Mouse (Mus musculus): ENCODE results near the gene Egfr. TPM values are rescaled to one million over a fixed set of nuclear protein-coding genes. Genes with fewer than 3 reads are reported as not detected.

Egfr gene
- polyA plus RNA-seq, 1 experiment from 2014 or later = 2.6 TPM

DNA sequence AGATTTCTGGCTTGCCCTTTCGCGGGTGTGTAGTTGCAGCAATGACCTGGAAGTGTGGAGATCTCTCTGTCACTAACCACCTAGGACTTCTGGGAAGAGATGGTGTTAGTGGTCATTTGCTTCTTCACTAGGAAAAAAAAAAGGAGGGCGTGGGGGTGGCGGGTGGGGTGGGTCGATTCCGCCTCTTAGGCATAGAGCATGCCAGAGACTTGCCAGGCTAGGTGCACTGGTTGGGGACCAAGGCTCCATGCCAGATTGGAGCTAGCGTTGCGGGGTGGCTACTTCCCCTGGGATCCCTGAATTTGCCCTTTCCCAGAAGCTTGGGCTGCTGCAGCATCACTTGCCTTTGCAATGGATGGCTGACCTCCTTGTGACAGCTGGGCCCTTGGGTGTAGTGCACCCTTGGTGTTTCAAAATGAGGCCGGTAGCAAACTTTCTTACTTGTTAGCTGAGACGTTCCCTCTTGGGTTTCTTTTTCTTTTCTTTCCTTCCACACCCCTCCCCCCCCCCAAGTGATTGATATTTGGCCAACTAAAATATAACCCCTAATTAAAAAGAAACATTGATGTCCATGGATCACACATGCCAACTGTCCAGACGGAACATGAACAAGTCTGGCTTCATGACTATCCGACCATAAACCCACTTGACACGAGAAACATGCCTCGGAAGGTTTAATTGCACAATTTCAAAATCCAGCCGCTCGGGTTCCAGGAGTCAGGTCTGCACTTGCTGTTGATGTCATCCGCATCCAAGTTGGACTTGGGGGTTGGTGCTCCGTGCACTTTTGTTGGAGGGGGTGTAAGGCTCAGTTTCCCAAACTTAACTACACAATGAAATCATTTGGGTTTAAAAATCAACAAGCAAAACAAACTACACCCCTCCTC is 1.4 kb downstream of the Egfr start:
- Histone ChIP-seq H3K9me3 (replicated peaks) (no peaks in the 10 kb centered on the region), H3K27me3 (replicated peaks) (peaks cover 48% of the 10 kb centered on the region), H3K27ac (ENCODE audit: poor library complexity, severe bottlenecking) (no peak overlapping the region), H3K4me3 (peak overlapping the region; percentile 67), H3K36me3 (no peaks in the 10 kb centered on the region), H3K4me1 (replicated peaks) (no peaks in the 10 kb centered on the region; the same call in 1 of the 2 replicates), H3K9ac (no peak overlapping the region), H3K4me2 (peak overlapping the region; percentile 87)
- no peak for ATAC-seq (ENCODE audit: insufficient number of reproducible peaks, low FRiP score)
- 38% methylated on average over 18 of the region's 18 CpGs for WGBS

- Histone ChIP-seq H3K4me2 (no peak overlapping the region), H3K27me3 (replicated peaks) (peaks cover 7% of the 10 kb centered on the region), H3K9me3 (replicated peaks) (no peaks in the 10 kb centered on the region), H3K4me3 (no peak overlapping the region), H3K9ac (no peak overlapping the region), H3K36me3 (no peaks in the 10 kb centered on the region), H3K27ac (ENCODE audit: poor library complexity, severe bottlenecking) (no peak overlapping the region), H3K4me1 (replicated peaks) (no peaks in the 10 kb centered on the region)
- WGBS = 66% methylated on average over 6 of the region's 6 CpGs
- no peak for ATAC-seq (ENCODE audit: insufficient number of reproducible peaks, low FRiP score)
Measured at GRCm38 (mm10) chr11:16759930-16760329, 7.9 kb downstream of the Egfr start.

- Histone ChIP-seq H3K4me2 (no peak overlapping the region), H3K9me3 (replicated peaks) (no peaks in the 10 kb centered on the region), H3K36me3 (no peaks in the 10 kb centered on the region), H3K4me3 (no peak overlapping the region), H3K9ac (no peak overlapping the region), H3K27ac (ENCODE audit: poor library complexity, severe bottlenecking) (no peak overlapping the region), H3K27me3 (replicated peaks) (peaks cover 5% of the 10 kb centered on the region), H3K4me1 (replicated peaks) (no peaks in the 10 kb centered on the region)
- no peak for ATAC-seq (ENCODE audit: insufficient number of reproducible peaks, low FRiP score)
- 73% methylated on average over 2 of the region's 2 CpGs for WGBS
Measured at GRCm38 (mm10) chr11:16761184-16761583, 9.2 kb downstream of the Egfr start.

DNA sequence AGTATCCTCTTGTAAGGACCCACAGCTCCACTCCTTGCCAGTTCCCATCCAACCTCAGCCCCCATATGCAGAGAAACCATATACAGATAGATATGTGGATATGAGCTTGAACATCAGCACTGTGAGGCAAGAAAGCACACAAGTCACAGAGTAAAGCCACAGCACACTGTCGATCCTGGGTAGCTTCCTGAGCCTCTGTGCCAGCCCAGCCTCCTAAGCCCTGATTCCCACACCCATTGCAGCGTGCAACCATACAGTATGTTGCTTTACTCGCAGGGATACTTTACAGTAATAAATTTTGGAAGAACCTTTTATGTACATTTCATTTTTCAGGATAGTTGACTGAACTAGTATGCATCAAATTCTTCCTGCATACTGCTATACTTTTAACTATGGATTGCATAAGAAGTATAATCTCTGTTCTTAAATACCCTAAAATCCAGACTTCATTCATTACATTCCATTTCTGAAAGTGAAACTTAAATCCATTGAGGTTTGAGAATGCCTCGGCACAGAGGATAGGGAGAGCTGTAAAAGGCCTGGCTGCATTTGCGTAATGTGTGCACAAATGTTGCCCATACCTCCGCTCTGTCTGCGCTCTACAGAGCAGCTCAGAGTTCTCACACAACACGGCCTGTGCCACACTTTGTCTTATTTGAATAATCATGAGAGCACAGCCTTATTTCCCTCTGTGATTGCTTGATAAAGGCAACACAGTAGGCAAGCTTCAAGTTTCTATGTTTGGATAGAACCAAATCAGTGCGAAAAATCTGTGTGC is 14.2 kb downstream of the Egfr start:
- Histone ChIP-seq H3K4me3 (no peak overlapping the region), H3K27me3 (replicated peaks) (0 out of 2 replicates have a peak, but pooled peaks cover 5% of the 10 kb centered on the region), H3K4me2 (no peak overlapping the region), H3K36me3 (no peaks in the 10 kb centered on the region), H3K4me1 (replicated peaks) (peaks cover 7% of the 10 kb centered on the region), H3K9ac (no peak overlapping the region), H3K27ac (ENCODE audit: poor library complexity, severe bottlenecking) (no peak overlapping the region), H3K9me3 (replicated peaks) (no peaks in the 10 kb centered on the region)
- no peak for ATAC-seq (ENCODE audit: insufficient number of reproducible peaks, low FRiP score)
- 71% methylated on average over 9 of the region's 9 CpGs for WGBS

DNA sequence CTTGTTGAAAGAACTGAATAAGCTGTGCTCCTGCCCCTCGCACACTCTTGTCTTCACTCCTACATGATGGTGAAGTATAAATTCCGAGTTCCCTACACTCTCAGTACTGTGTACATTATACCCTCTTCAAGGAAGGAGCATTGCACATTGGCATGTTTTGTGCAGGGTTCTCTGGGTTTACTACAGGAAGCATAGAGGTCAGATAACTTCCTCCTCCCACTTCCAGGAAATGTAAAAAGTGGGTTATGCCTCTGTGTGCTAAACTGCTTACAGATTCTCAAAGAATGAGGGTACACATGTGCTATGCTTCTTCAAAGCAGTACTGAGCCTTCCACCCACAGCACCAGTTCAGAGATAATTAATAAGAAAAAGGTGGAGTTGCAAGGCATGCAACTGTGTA is 16.0 kb downstream of the Egfr start:
- H3K4me3 ChIP-seq = no peak overlapping the region
- 0 out of 2 replicates have a peak, but pooled peaks cover 5% of the 10 kb centered on the region for H3K27me3 ChIP-seq (replicated peaks)
- WGBS = 87% methylated on average over 2 of the region's 2 CpGs
- peaks cover 11% of the 10 kb centered on the region for H3K4me1 ChIP-seq (replicated peaks)
- H3K9me3 ChIP-seq (replicated peaks) = no peaks in the 10 kb centered on the region
- H3K27ac ChIP-seq (ENCODE audit: poor library complexity, severe bottlenecking) = no peak overlapping the region
- H3K36me3 ChIP-seq = no peaks in the 10 kb centered on the region
- no peak for ATAC-seq (ENCODE audit: insufficient number of reproducible peaks, low FRiP score)
- no peak overlapping the region for H3K9ac ChIP-seq
- no peak overlapping the region for H3K4me2 ChIP-seq

GRCm38 (mm10) chr11:16769276-16769675 is 17.3 kb downstream of the Egfr start:
- no peaks in the 10 kb centered on the region for H3K9me3 ChIP-seq (replicated peaks)
- no peak overlapping the region for H3K9ac ChIP-seq
- H3K4me1 ChIP-seq (replicated peaks) = peaks cover 13% of the 10 kb centered on the region
- no peak overlapping the region for H3K4me3 ChIP-seq
- H3K4me2 ChIP-seq = no peak overlapping the region
- 0 out of 2 replicates have a peak, but pooled peaks cover 8% of the 10 kb centered on the region for H3K27me3 ChIP-seq (replicated peaks)
- no peaks in the 10 kb centered on the region for H3K36me3 ChIP-seq
- 85% methylated on average over 4 of the region's 4 CpGs for WGBS
- H3K27ac ChIP-seq (ENCODE audit: poor library complexity, severe bottlenecking) = no peak overlapping the region
- no peak for ATAC-seq (ENCODE audit: insufficient number of reproducible peaks, low FRiP score)

DNA sequence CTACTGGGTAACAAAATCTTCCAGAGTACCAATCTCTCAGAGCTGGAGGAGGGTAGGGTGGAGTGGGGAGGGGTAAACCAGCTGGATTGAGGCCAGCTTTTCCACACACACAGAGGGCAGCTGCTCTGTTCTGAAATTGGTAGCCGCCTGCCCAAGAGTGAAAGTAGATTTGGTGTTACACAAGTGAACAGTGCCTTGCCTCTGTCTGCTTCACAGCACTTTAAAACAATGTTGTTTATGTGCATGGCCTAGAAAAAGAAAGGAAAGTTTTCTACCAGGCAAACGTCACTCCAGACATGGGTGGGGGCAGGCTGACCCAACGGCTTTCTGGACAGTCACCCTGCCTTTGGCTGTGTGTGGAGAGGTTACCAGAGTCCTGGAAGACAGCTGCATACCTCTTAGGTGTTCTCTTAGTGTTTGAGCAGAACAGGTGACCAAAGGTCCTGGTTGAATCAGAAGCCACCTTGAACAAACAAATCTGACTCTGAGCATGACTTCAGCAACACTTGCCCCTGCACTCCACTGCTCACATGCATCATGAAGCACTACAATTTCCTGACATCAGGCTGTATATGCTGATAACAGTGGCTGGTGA is 17.8 kb downstream of the Egfr start:
- Histone ChIP-seq H3K9me3 (replicated peaks) (no peaks in the 10 kb centered on the region), H3K36me3 (no peaks in the 10 kb centered on the region), H3K9ac (no peak overlapping the region), H3K4me1 (replicated peaks) (peaks cover 13% of the 10 kb centered on the region), H3K4me3 (no peak overlapping the region), H3K27ac (ENCODE audit: poor library complexity, severe bottlenecking) (no peak overlapping the region; the same call in 1 of the 2 replicates), H3K4me2 (no peak overlapping the region), H3K27me3 (replicated peaks) (0 out of 2 replicates have a peak, but pooled peaks cover 8% of the 10 kb centered on the region)
- ATAC-seq (ENCODE audit: insufficient number of reproducible peaks, low FRiP score) = no peak
- WGBS = 62% methylated on average over 3 of the region's 3 CpGs

GRCm38 (mm10) chr11:16770966-16771365 is 19.0 kb downstream of the Egfr start:
- no peak for ATAC-seq (ENCODE audit: insufficient number of reproducible peaks, low FRiP score)
- H3K4me1 ChIP-seq (replicated peaks) = peaks cover 15% of the 10 kb centered on the region
- H3K27me3 ChIP-seq (replicated peaks) = 0 out of 2 replicates have a peak, but pooled peaks cover 8% of the 10 kb centered on the region
- H3K9ac ChIP-seq = no peak overlapping the region
- H3K4me3 ChIP-seq = no peak overlapping the region
- H3K36me3 ChIP-seq = no peaks in the 10 kb centered on the region
- H3K9me3 ChIP-seq (replicated peaks) = no peaks in the 10 kb centered on the region
- no peak overlapping the region for H3K27ac ChIP-seq (ENCODE audit: poor library complexity, severe bottlenecking)
- no peak overlapping the region for H3K4me2 ChIP-seq
- WGBS = 55% methylated on average over 4 of the region's 4 CpGs

DNA sequence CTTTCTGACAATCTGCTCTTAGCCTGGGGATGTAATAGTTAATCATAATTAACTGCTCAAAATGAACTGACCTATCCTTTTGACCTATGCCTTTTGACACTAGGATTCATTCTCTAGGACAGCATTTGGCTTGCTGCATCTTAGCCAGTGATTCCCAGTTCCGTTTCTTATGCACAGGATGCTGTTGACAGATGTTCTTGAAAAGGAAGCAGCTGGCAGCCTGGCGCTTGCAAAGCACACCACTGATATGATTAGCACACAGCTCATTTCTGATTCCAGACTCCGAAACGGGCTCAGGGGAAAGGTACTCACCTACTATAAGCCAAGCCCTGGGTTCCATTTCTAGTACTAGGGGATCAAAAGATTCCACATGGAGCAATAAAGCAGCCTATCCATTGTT is 20.7 kb downstream of the Egfr start:
- no peak for ATAC-seq (ENCODE audit: insufficient number of reproducible peaks, low FRiP score)
- WGBS = 4% methylated on average over 4 of the region's 4 CpGs
- no peaks in the 10 kb centered on the region for H3K36me3 ChIP-seq
- H3K27ac ChIP-seq (ENCODE audit: poor library complexity, severe bottlenecking) = no peak overlapping the region
- no peak overlapping the region for H3K4me2 ChIP-seq
- 0 out of 2 replicates have a peak, but pooled peaks cover 8% of the 10 kb centered on the region for H3K27me3 ChIP-seq (replicated peaks)
- H3K9me3 ChIP-seq (replicated peaks) = no peaks in the 10 kb centered on the region
- H3K4me1 ChIP-seq (replicated peaks) = peaks cover 17% of the 10 kb centered on the region
- no peak overlapping the region for H3K4me3 ChIP-seq
- H3K9ac ChIP-seq = no peak overlapping the region

DNA sequence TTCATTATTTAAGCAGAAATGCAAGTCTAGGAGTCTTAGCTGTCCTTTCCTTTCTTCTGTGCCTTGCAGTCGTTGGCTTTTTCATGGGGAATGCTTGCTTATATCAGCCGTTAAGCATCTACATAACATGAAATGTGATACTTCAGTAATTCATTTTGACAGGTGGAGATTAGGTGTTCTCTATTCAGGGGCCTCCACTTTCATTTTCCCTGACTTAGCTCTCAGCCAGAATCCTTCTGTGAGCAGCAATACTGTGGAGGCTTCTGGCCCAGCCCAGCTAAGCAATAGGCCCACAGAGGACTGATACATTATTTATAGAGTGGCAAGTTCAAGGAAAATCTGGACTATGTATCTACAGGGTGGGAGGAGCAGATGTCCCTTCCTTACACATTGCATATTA is 25.0 kb downstream of the Egfr start:
- no peak overlapping the region for H3K4me3 ChIP-seq
- 60% methylated on average over 2 of the region's 2 CpGs for WGBS

DNA sequence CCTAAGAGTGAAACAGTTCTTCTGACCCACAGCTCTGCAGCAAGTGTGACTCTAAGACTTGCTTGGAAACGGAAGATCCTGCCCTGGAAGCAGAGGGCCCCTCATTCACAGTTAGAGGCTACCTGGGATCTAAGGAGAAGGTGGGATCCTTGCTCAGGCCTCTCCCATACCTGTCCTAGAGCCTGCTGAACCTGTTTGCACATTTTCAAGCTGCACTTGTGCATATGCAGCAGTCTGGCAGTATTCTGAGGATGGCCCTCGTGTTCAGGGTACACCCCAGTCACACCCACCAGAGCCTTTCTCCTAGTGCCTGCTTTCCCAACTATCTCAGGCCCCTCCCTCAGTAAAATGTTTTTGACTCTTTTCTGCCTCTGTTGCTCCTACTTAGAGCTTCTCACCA is 29.6 kb downstream of the Egfr start:
- H3K4me1 ChIP-seq (replicated peaks) = no peaks in the 10 kb centered on the region
- H3K4me2 ChIP-seq = no peak overlapping the region
- no peaks in the 10 kb centered on the region for H3K36me3 ChIP-seq
- no peak overlapping the region for H3K4me3 ChIP-seq
- H3K9ac ChIP-seq = no peak overlapping the region
- no peaks in the 10 kb centered on the region for H3K9me3 ChIP-seq (replicated peaks)
- 62% methylated on average over 2 of the region's 2 CpGs for WGBS
- H3K27me3 ChIP-seq (replicated peaks) = no peaks in the 10 kb centered on the region
- no peak overlapping the region for H3K27ac ChIP-seq (ENCODE audit: poor library complexity, severe bottlenecking)
- ATAC-seq (ENCODE audit: insufficient number of reproducible peaks, low FRiP score) = no peak

More for the DNA sequence above, 25.0 kb downstream of the Egfr start:
- H3K27ac ChIP-seq (ENCODE audit: poor library complexity, severe bottlenecking) = no peak overlapping the region
- no peak for ATAC-seq (ENCODE audit: insufficient number of reproducible peaks, low FRiP score)
- no peaks in the 10 kb centered on the region for H3K9me3 ChIP-seq (replicated peaks)
- peaks cover 9% of the 10 kb centered on the region for H3K4me1 ChIP-seq (replicated peaks)
- no peak overlapping the region for H3K9ac ChIP-seq
- H3K36me3 ChIP-seq = no peaks in the 10 kb centered on the region
- no peak overlapping the region for H3K4me2 ChIP-seq
- H3K27me3 ChIP-seq (replicated peaks) = 0 out of 2 replicates have a peak, but pooled peaks cover 3% of the 10 kb centered on the region

Measured in heart, embryonic 12.5 days (tissue).